Mouse (Mus musculus) liver, embryonic 18 days (tissue): ENCODE results near the gene Rhox3g. TPM values are rescaled to one million over a fixed set of nuclear protein-coding genes. Genes with fewer than 3 reads are reported as not detected.

Experiments used
- polyA plus RNA-seq: library from polyadenylated mRNA; depleted of rRNA; stranded (reverse); fragments of >200 nt; gene quantifications from 2 replicates; pipeline ENCODE4 v1.2.3, GENCODE M21; 2012; rRNA removed

Rhox3g gene
- polyA plus RNA-seq, result not detected in 2 replicates

DNA sequence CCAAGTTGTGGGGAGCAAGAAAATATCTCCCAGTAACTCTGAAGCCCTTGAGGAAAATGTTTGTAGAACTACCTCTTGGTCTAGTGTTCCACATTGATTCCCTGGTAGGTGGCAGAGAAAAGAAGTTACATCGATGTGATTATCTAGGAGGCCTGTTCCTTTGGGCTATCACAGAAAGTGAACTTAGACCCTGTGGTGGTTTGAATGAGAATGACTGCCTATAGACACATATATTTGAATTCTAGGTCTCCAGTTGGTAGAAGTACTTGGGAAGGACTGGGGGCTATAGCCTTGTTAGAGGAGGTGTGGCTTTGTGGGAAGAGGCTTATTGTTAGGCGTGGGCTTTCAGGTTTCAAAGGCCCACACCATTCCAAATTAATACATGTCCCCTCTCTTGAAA, at the start of gene Rhox3g:
Gene Rhox3g (minus strand): TSS at position 101 of the 400 bp plus-strand sequence.

DNA sequence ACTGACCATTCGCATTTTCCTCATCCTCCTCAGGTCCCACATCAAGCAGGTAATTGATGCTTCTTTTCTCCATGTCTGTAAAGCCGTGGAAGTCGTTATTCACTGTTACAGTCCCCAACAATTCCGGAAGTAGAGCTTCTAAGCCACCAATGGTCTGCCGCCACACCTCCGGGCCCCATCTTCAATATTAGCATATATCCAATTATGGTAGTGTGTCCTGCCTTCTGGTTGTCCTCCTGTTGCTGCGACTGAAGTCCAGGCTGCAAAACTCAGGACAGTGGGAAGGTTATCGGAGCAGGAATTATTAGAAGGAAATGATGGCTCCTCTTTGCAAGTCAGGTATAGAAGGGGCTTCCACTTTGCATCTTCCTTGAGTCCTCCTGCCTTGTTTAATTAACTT, 44.8 kb upstream of the Rhox3g start, which contains the start of gene Rhox2h:
Gene Rhox2h (minus strand): TSS at position 101 of the 400 bp plus-strand sequence.

DNA sequence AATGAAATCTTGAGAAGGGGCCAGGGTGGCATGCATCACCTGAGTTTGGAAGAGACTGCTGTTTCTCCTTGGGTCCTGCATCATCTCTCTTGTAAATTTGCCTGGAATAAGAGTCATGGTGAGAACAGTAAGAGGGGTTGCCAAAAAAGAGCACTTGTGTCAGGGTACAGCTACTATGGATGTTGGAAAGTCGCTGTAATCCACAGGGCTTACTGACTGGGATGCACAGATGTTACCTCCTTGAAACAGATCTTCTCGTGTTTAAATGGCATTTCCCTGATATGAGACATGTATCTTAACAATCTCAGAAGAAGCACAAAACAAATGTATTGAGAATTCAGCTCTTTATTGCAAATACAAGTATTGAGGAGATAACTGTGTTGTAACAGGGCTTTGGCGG, 40.3 kb upstream of the Rhox3g start, which contains the start of gene Rhox3h:
Gene Rhox3h (minus strand): TSS at position 101 of the 400 bp plus-strand sequence.

DNA sequence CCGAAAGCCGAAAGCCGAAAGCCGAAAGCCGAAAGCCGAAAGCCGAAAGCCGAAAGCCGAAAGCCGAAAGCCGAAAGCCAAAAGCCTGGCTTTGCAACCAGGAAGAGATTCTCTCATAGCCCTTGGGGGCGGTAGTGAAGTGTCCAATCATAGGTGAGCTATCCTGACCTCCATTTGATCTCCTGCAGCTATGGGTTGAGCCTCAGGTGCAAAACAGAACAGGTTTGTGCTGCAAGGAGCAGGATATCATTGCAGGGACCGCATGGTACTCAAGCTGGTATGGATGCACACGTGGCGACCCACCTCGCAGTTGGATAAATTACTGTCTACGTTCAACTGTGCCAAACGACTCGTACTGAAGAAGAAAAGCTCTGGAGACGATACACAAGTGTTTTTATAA, 22.8 kb upstream of the Rhox3g start, which contains the start of gene Rhox4g:
Gene Rhox4g (minus strand): TSS at position 101 of the 400 bp plus-strand sequence.

DNA sequence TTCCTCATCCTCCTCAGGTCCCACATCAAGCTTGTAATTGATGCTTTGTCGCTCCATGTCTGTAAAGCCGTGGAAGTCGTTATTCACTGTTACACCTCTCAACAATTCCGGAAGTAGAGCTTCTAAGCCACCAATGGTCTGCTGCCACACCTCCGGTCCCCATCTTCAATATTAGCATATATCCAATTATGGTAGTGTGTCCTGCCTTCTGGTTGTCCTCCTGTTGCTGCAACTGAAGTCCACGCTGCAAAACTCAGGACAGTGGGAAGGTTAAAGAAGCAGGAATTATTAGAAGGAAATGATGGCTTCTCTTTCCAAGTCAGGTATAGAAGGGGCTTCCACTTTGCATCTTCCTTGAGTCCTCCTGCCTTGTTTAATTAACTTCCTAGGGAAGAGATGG, 15.0 kb upstream of the Rhox3g start, which contains the start of gene Rhox2g:
Gene Rhox2g (minus strand): TSS at position 101 of the 400 bp plus-strand sequence.

DNA sequence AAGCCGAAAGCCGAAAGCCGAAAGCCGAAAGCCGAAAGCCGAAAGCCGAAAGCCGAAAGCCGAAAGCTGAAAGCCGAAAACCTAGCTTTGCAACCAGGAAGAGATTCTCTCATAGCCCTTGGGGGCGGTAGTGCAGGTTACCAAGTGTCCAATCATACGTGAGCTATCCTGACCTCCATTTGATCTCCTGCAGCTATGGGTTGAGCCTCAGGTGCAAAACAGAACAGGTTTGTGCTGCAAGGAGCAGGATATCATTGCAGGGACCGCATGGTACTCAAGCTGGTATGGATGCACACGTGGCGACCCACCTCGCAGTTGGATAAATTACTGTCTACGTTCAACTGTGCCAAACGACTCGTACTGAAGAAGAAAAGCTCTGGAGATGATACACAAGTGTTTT, 20.8 kb downstream of the Rhox3g start, which contains the start of gene Rhox4f:
Gene Rhox4f (minus strand): TSS at position 101 of the 400 bp plus-strand sequence.

DNA sequence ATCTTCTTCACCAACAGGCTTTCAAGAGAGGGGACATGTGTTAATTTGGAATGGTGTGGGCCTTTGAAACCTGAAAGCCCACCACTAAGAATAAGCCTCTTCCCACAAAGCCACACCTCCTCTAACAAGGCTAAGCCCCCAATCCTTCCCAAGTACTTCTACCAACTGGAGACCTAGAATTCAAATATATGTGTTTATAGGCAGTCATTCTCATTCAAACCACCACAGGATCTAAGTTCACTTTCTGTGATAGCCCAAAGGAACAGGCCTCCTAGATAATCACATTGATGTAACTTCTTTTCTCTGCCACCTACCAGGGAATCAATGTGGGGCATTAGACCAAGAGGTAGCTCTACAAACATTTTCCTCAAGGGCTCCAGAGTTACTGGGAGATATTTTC, 47.7 kb downstream of the Rhox3g start, which contains the start of gene Rhox3f:
Gene Rhox3f (plus strand): TSS at position 301 of the 400 bp plus-strand sequence.

Other genes starting within 250 kb of the Rhox3g start
- gene Rhox3a2, start 248.6 kb downstream of the Rhox3g start, polyA plus RNA-seq, result not detected in 2 replicates
- gene Rhox4a2, start 237.8 kb downstream of the Rhox3g start, polyA plus RNA-seq, result not detected in 2 replicates
- not detected in 2 replicates for gene Rhox2b, start 216.5 kb downstream of the Rhox3g start, polyA plus RNA-seq
- gene Rhox4b, start 196.1 kb downstream of the Rhox3g start, polyA plus RNA-seq, result not detected in 2 replicates
- gene Rhox2c, start 174.9 kb downstream of the Rhox3g start, polyA plus RNA-seq, result not detected in 2 replicates
- not detected in 2 replicates for gene Rhox3c, start 170.0 kb downstream of the Rhox3g start, polyA plus RNA-seq
- not detected in 2 replicates for gene Rhox4c, start 148.3 kb downstream of the Rhox3g start, polyA plus RNA-seq
- gene Rhox2d, start 135.2 kb downstream of the Rhox3g start, polyA plus RNA-seq, result not detected in 2 replicates
- gene Rhox4d, start 114.3 kb downstream of the Rhox3g start, polyA plus RNA-seq, result not detected in 2 replicates
- not detected in 2 replicates for gene Rhox2e, start 98.2 kb downstream of the Rhox3g start, polyA plus RNA-seq
- not detected in 2 replicates for gene Rhox3e, start 86.6 kb downstream of the Rhox3g start, polyA plus RNA-seq
- not detected in 2 replicates for gene Rhox4e, start 71.2 kb downstream of the Rhox3g start, polyA plus RNA-seq
- not detected in 2 replicates for gene Rhox2f, start 57.2 kb downstream of the Rhox3g start, polyA plus RNA-seq
- not detected in 2 replicates for gene Rhox3f, start 47.6 kb downstream of the Rhox3g start, polyA plus RNA-seq
- not detected in 2 replicates for gene Rhox4f, start 20.9 kb downstream of the Rhox3g start, polyA plus RNA-seq
- not detected in 2 replicates for gene Rhox2g, start 14.9 kb upstream of the Rhox3g start, polyA plus RNA-seq
- not detected in 2 replicates for gene Rhox4g, start 22.7 kb upstream of the Rhox3g start, polyA plus RNA-seq
- gene Rhox3h, start 40.2 kb upstream of the Rhox3g start, polyA plus RNA-seq, result not detected in 2 replicates
- gene Rhox2h, start 44.7 kb upstream of the Rhox3g start, polyA plus RNA-seq, result not detected in 2 replicates
- gene Rhox5, start 176.2 kb upstream of the Rhox3g start, polyA plus RNA-seq, result 0.70 and 1.0 TPM in 2 replicates
- 0.03 TPM in 1 of 2 replicates, not detected in the other for gene Rhox6, start 198.3 kb upstream of the Rhox3g start, polyA plus RNA-seq
- gene Rhox7a, start 203.1 kb upstream of the Rhox3g start, polyA plus RNA-seq, result not detected in 2 replicates